Mouse (Mus musculus): ENCODE measurements around the gene Crocc. TPM values are rescaled to one million over a fixed set of nuclear protein-coding genes. Genes with fewer than 3 reads are reported as not detected.

Gene Crocc
- polyA plus RNA-seq, 1 experiment from 2014 or later: 8.3 TPM

DNA sequence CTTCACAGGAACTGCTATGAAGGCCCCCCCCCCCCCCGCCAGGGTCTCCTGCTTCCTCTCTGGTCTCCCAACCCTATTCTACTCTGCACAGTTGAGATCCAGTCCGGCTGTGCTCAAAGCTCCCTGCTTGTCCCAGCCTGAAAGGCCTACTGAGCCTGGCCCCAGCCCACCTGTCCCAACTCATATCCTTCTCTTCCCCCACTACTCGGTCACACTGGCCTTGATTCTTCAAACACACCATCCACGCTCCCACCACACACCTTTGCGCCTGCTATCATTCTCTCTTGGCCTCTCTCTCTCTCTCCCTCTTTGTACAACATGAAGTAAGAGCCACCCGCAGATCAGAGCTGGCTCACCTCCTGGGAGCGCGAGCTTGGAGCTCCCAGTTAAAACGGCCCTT is 1.5 kb downstream of the Crocc start:
- Histone ChIP-seq H3K36me3 (ENCODE audit: control insufficient read depth, insufficient read depth, low read length) (peaks cover 2% of the 10 kb centered on the region; the same call in 1 of the 2 replicates), H3K4me3 (ENCODE audit: low read depth, low read length) (no peak overlapping the region), H3K4me2 (no peak overlapping the region), H3K27ac (ENCODE audit: low read depth, low read length) (no peak overlapping the region), H3K4me1 (ENCODE audit: control insufficient read depth, insufficient read depth, low read length) (peaks cover 24% of the 10 kb centered on the region), H3K27me3 (ENCODE audit: control insufficient read depth, insufficient read depth, low read length) (no peaks in the 10 kb centered on the region), H3K9me3 (ENCODE audit: control insufficient read depth, low read length) (no peaks in the 10 kb centered on the region), H3K9ac (ENCODE audit: low read length) (no peak overlapping the region)
- ATAC-seq (ENCODE audit: low FRiP score): no peak
- DNase-seq (ENCODE audit: low spot score, missing footprints): no peak
- WGBS: 77% methylated on average over 9 of the region's 9 CpGs

DNA sequence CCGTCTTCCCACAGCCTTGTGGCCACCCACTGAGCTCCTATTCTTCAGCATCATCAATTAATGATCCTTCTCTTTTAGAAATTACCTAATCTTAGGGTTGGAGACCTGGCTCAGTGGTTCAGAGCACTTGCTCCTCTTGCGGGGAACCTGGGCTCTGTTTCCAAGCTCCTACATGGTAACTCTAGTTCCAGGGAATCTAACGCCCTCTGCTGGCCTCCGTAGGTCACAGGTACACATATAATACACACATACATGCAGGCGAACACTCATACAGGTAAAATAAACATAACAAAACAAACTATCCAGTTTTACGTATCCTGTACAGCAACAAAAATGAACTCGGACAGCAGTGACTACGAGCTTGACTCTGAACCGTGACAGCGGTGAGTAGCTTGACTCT is 3.4 kb downstream of the Crocc start:
- Histone ChIP-seq H3K4me2 (no peak overlapping the region), H3K9me3 (ENCODE audit: control insufficient read depth, low read length) (no peaks in the 10 kb centered on the region), H3K4me1 (ENCODE audit: control insufficient read depth, insufficient read depth, low read length) (peaks cover 42% of the 10 kb centered on the region), H3K36me3 (ENCODE audit: control insufficient read depth, insufficient read depth, low read length) (peaks cover 2% of the 10 kb centered on the region; the same call in 1 of the 2 replicates), H3K4me3 (ENCODE audit: low read depth, low read length) (no peak overlapping the region), H3K9ac (ENCODE audit: low read length) (no peak overlapping the region), H3K27ac (ENCODE audit: low read depth, low read length) (no peak overlapping the region), H3K27me3 (ENCODE audit: control insufficient read depth, insufficient read depth, low read length) (no peaks in the 10 kb centered on the region)
- 94% methylated on average over 10 of the region's 10 CpGs for WGBS
- ATAC-seq (ENCODE audit: low FRiP score) (no peak), DNase-seq (ENCODE audit: low spot score, missing footprints) (no peak)

GRCm38 (mm10) chr4:141053568-141054161 is 6.7 kb downstream of the Crocc start:
- no peaks in the 10 kb centered on the region for H3K9me3 ChIP-seq (ENCODE audit: control insufficient read depth, low read length)
- peak overlapping the region; percentile 5 for H3K4me3 ChIP-seq (ENCODE audit: low read depth, low read length)
- peak overlapping the region; percentile 47 for H3K9ac ChIP-seq (ENCODE audit: low read length)
- H3K36me3 ChIP-seq (ENCODE audit: control insufficient read depth, insufficient read depth, low read length): peaks cover 2% of the 10 kb centered on the region; the same call in 1 of the 2 replicates
- 4% methylated on average over 17 of the region's 17 CpGs for WGBS
- DNase-seq (ENCODE audit: low spot score, missing footprints) (peak; percentile 94), ATAC-seq (ENCODE audit: low FRiP score) (peak; percentile 57)
- H3K27ac ChIP-seq (ENCODE audit: low read depth, low read length): peak overlapping the region; percentile 75
- H3K4me1 ChIP-seq (ENCODE audit: control insufficient read depth, insufficient read depth, low read length): peaks cover 47% of the 10 kb centered on the region
- peak overlapping the region; percentile 38 for H3K4me2 ChIP-seq
- H3K27me3 ChIP-seq (ENCODE audit: control insufficient read depth, insufficient read depth, low read length): no peaks in the 10 kb centered on the region

GRCm38 (mm10) chr4:141053138-141053537 is 7.2 kb downstream of the Crocc start:
- H3K27ac ChIP-seq (ENCODE audit: low read depth, low read length): peak overlapping the region; percentile 75
- H3K27me3 ChIP-seq (ENCODE audit: control insufficient read depth, insufficient read depth, low read length): no peaks in the 10 kb centered on the region
- H3K4me2 ChIP-seq: peak overlapping the region; percentile 38
- no peak; the same call in 1 of the 2 replicates for ATAC-seq (ENCODE audit: low FRiP score)
- H3K9ac ChIP-seq (ENCODE audit: low read length): peak overlapping the region; percentile 47
- no peaks in the 10 kb centered on the region for H3K9me3 ChIP-seq (ENCODE audit: control insufficient read depth, low read length)
- H3K4me1 ChIP-seq (ENCODE audit: control insufficient read depth, insufficient read depth, low read length): peaks cover 53% of the 10 kb centered on the region
- DNase-seq (ENCODE audit: low spot score, missing footprints): peak; percentile 88
- WGBS: 24% methylated on average over 8 of the region's 8 CpGs
- peaks cover 2% of the 10 kb centered on the region; the same call in 1 of the 2 replicates for H3K36me3 ChIP-seq (ENCODE audit: control insufficient read depth, insufficient read depth, low read length)
- peak overlapping the region; percentile 5; the same call in 1 of the 2 replicates for H3K4me3 ChIP-seq (ENCODE audit: low read depth, low read length)

DNA sequence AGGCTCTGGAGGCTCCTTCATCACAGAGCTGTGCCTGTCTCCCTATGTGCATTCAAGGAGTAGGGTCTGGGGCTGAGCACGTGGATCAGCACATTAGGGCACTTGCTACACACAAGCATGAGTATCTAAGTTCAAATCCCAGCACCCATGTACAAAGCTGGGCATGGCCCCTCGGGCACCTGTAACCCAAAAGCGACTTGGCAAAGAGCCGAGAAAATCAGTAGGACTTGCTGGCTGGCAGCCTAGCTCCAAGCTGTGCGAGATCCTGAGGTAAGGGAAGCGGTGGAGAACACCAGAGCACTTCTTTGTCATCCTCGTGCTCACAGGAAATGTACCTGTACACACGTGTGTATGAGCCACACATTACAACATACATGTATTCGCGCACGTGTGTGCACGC is 7.9 kb downstream of the Crocc start:
- 74% methylated on average over 12 of the region's 12 CpGs for WGBS
- peak overlapping the region; percentile 22; the same call in 1 of the 2 replicates for H3K9ac ChIP-seq (ENCODE audit: low read length)
- H3K36me3 ChIP-seq (ENCODE audit: control insufficient read depth, insufficient read depth, low read length): peaks cover 2% of the 10 kb centered on the region; the same call in 1 of the 2 replicates

GRCm38 (mm10) chr4:141049476-141049835 is 10.9 kb downstream of the Crocc start:
- H3K27ac ChIP-seq (ENCODE audit: low read depth, low read length): peak overlapping the region; percentile 89
- peak; percentile 68 for ATAC-seq (ENCODE audit: low FRiP score)
- H3K27me3 ChIP-seq (ENCODE audit: control insufficient read depth, insufficient read depth, low read length): no peaks in the 10 kb centered on the region
- H3K4me2 ChIP-seq: peak overlapping the region; percentile 26; the same call in 1 of the 2 replicates
- no peaks in the 10 kb centered on the region for H3K9me3 ChIP-seq (ENCODE audit: control insufficient read depth, low read length)
- 20% methylated on average over 4 of the region's 4 CpGs for WGBS
- DNase-seq (ENCODE audit: low spot score, missing footprints): peak; percentile 97
- H3K9ac ChIP-seq (ENCODE audit: low read length): no peak overlapping the region
- peaks cover 6% of the 10 kb centered on the region for H3K36me3 ChIP-seq (ENCODE audit: control insufficient read depth, insufficient read depth, low read length)
- H3K4me1 ChIP-seq (ENCODE audit: control insufficient read depth, insufficient read depth, low read length): peaks cover 51% of the 10 kb centered on the region
- no peak overlapping the region for H3K4me3 ChIP-seq (ENCODE audit: low read depth, low read length)

More for the DNA sequence above, 7.9 kb downstream of the Crocc start:
- Histone ChIP-seq H3K4me2 (no peak overlapping the region), H3K9me3 (ENCODE audit: control insufficient read depth, low read length) (no peaks in the 10 kb centered on the region), H3K4me3 (ENCODE audit: low read depth, low read length) (no peak overlapping the region), H3K27me3 (ENCODE audit: control insufficient read depth, insufficient read depth, low read length) (no peaks in the 10 kb centered on the region), H3K4me1 (ENCODE audit: control insufficient read depth, insufficient read depth, low read length) (peaks cover 55% of the 10 kb centered on the region), H3K27ac (ENCODE audit: low read depth, low read length) (no peak overlapping the region)
- no peak for ATAC-seq (ENCODE audit: low FRiP score)
- DNase-seq (ENCODE audit: low spot score, missing footprints): no peak

DNA sequence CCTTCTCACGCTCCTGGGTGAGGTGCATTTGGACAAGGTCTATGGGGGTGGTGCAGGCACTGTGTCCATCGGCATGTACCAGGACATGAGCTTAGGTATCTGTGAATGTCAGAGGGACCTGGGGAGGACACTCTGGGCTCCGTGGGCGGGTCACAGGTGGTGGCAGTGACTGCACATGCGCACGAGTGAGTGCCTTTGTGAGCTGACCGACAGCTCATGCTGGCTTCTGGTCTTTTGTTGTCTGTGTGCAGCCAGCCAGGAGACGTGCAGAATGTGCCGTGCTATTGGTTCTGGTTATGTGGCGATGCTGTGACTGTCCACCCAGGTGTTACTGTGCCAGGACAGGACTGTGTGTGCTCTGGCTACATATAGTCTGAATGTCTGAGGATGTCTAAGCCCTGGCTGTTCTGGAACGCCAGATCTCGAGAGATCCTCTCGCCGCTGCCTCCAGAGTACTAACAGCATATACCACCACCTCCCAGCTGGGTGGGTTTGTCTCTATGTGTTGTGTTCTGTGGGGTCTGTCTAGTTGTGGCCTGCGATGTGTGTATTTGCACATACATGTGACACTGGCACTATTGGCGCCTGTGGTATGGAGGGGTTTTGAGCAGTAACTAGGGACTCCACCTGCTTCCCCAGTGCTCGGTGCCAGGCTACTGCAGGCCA is 11.4 kb downstream of the Crocc start:
- Histone ChIP-seq H3K27ac (ENCODE audit: low read depth, low read length) (peak overlapping the region; percentile 89), H3K4me2 (peak overlapping the region; percentile 26; the same call in 1 of the 2 replicates), H3K9me3 (ENCODE audit: control insufficient read depth, low read length) (no peaks in the 10 kb centered on the region), H3K27me3 (ENCODE audit: control insufficient read depth, insufficient read depth, low read length) (no peaks in the 10 kb centered on the region), H3K4me1 (ENCODE audit: control insufficient read depth, insufficient read depth, low read length) (peaks cover 46% of the 10 kb centered on the region), H3K4me3 (ENCODE audit: low read depth, low read length) (no peak overlapping the region), H3K9ac (ENCODE audit: low read length) (peak overlapping the region; percentile 2), H3K36me3 (ENCODE audit: control insufficient read depth, insufficient read depth, low read length) (peaks cover 6% of the 10 kb centered on the region)
- DNase-seq (ENCODE audit: low spot score, missing footprints): peak; percentile 89
- WGBS: 35% methylated on average over 17 of the region's 17 CpGs
- ATAC-seq (ENCODE audit: low FRiP score): peak; percentile 26

- no peaks in the 10 kb centered on the region for H3K27me3 ChIP-seq (ENCODE audit: control insufficient read depth, insufficient read depth, low read length)
- DNase-seq (ENCODE audit: low spot score, missing footprints) (peak; percentile 95), ATAC-seq (ENCODE audit: low FRiP score) (peak; percentile 61; the same call in 1 of the 2 replicates)
- no peaks in the 10 kb centered on the region for H3K9me3 ChIP-seq (ENCODE audit: control insufficient read depth, low read length)
- H3K4me2 ChIP-seq: no peak overlapping the region
- peaks cover 17% of the 10 kb centered on the region for H3K4me1 ChIP-seq (ENCODE audit: control insufficient read depth, insufficient read depth, low read length)
- H3K36me3 ChIP-seq (ENCODE audit: control insufficient read depth, insufficient read depth, low read length): peaks cover 8% of the 10 kb centered on the region
- no peak overlapping the region for H3K27ac ChIP-seq (ENCODE audit: low read depth, low read length)
- H3K9ac ChIP-seq (ENCODE audit: low read length): no peak overlapping the region
- WGBS: 22% methylated on average over 8 of the region's 8 CpGs
- H3K4me3 ChIP-seq (ENCODE audit: low read depth, low read length): no peak overlapping the region
These were observed 15.5 kb downstream of the Crocc start for GRCm38 (mm10) chr4:141044816-141045215.

GRCm38 (mm10) chr4:141041117-141041516 is 19.2 kb downstream of the Crocc start:
- Histone ChIP-seq H3K9me3 (ENCODE audit: control insufficient read depth, low read length) (no peaks in the 10 kb centered on the region), H3K4me1 (ENCODE audit: control insufficient read depth, insufficient read depth, low read length) (no peaks in the 10 kb centered on the region), H3K27me3 (ENCODE audit: control insufficient read depth, insufficient read depth, low read length) (no peaks in the 10 kb centered on the region), H3K9ac (ENCODE audit: low read length) (no peak overlapping the region), H3K36me3 (ENCODE audit: control insufficient read depth, insufficient read depth, low read length) (peaks cover 8% of the 10 kb centered on the region; the same call in 1 of the 2 replicates), H3K4me3 (ENCODE audit: low read depth, low read length) (no peak overlapping the region), H3K4me2 (no peak overlapping the region), H3K27ac (ENCODE audit: low read depth, low read length) (no peak overlapping the region)
- ATAC-seq (ENCODE audit: low FRiP score) (no peak), DNase-seq (ENCODE audit: low spot score, missing footprints) (no peak)
- WGBS: 64% methylated on average over 12 of the region's 12 CpGs
